Mouse (Mus musculus) v-Abl transformed pro-B cells (cell line): ENCODE measurements around the gene Ncapg.
"Not testable (repeated sequence)": the region's sequence is repeated elsewhere in the genome, so short reads cannot be mapped to it uniquely, and the experiment has no call there.

Experiments
- in situ Hi-C, 2 experiments: fragments of 400-800 bp; cut with MboI; formaldehyde crosslinking; loops; one replicate each; pipeline ENCODE4 v1.15.1; 2025; ENCODE audit not compliant: unreplicated experiment in 2 of 2

Gene Ncapg

GRCm38 (mm10) chr5:45669598-45670279 is at the start of gene Ncapg:
TSS of gene Ncapg (plus strand) at chr5:45669919.
- in situ Hi-C loops: loop anchor here (5.0 to 10.0 kb wide), 5 partner anchors 132 to 678 kb away; no protein-coding TSS in a partner anchor

GRCm38 (mm10) chr5:45621511-45621910 is 48.2 kb upstream of the Ncapg start:
- in situ Hi-C loops: no loop called here

- in situ Hi-C loops: no loop called here
Measured at GRCm38 (mm10) chr5:45627771-45628170, 41.9 kb upstream of the Ncapg start.

- in situ Hi-C loops: no loop called here
Measured at GRCm38 (mm10) chr5:45629470-45629869, 40.2 kb upstream of the Ncapg start.

GRCm38 (mm10) chr5:45638378-45638777 is 31.3 kb upstream of the Ncapg start:
- in situ Hi-C loops: no loop called here

GRCm38 (mm10) chr5:45638806-45639714 is 30.7 kb upstream of the Ncapg start, which contains the start of gene Fam184b:
TSS of gene Fam184b (minus strand) at chr5:45639614.
- in situ Hi-C loops: no loop called here

GRCm38 (mm10) chr5:45639715-45640092 is 30.0 kb upstream of the Ncapg start:
- in situ Hi-C loops: no loop called here

- in situ Hi-C loops: no loop called here
Measured at GRCm38 (mm10) chr5:45651026-45651703, 18.6 kb upstream of the Ncapg start.

GRCm38 (mm10) chr5:45658406-45658805 is 11.3 kb upstream of the Ncapg start:
- in situ Hi-C loops: not testable (repeated sequence)

- in situ Hi-C loops: loop anchor here (5.0 to 10.0 kb wide), 3 partner anchors 131 to 196 kb away; no protein-coding TSS in a partner anchor
Measured at GRCm38 (mm10) chr5:45668324-45668723, 1.4 kb upstream of the Ncapg start.

- in situ Hi-C loops: loop anchor here (5.0 to 10.0 kb wide), 3 partner anchors 132 to 197 kb away; no protein-coding TSS in a partner anchor
Measured at GRCm38 (mm10) chr5:45668831-45669230, 888 bp upstream of the Ncapg start.

GRCm38 (mm10) chr5:45669234-45669597 is 503 bp upstream of the Ncapg start:
- in situ Hi-C loops: loop anchor here (5.0 to 10.0 kb wide), 3 partner anchors 132 to 197 kb away; no protein-coding TSS in a partner anchor

- in situ Hi-C loops: loop anchor here in 1 of 2 experiments (5.0 to 10.0 kb wide), 2 partner anchors 165 to 677 kb away; no protein-coding TSS in a partner anchor
Measured at GRCm38 (mm10) chr5:45670280-45670670, 556 bp downstream of the Ncapg start.

- in situ Hi-C loops: loop anchor here in 1 of 2 experiments (5.0 to 10.0 kb wide), 2 partner anchors 164 to 676 kb away; no protein-coding TSS in a partner anchor
Measured at GRCm38 (mm10) chr5:45670894-45671494, 1.3 kb downstream of the Ncapg start.

- in situ Hi-C loops: loop anchor here (10.0 to 25.0 kb wide), 3 partner anchors 160 to 1788 kb away; no protein-coding TSS in a partner anchor
Measured at GRCm38 (mm10) chr5:45675032-45675431, 5.3 kb downstream of the Ncapg start.

- in situ Hi-C loops: loop anchor here (10.0 to 25.0 kb wide), 3 partner anchors 157 to 1790 kb away; no protein-coding TSS in a partner anchor
Measured at GRCm38 (mm10) chr5:45677639-45678038, 7.9 kb downstream of the Ncapg start.

GRCm38 (mm10) chr5:45679955-45680354 is 10.2 kb downstream of the Ncapg start:
- in situ Hi-C loops: loop anchor here (5.0 to 25.0 kb wide), 6 partner anchors 155 to 1793 kb away; partner anchors contain the start of gene Tapt1 (in 1 of the 2)

- in situ Hi-C loops: loop anchor here (5.0 to 25.0 kb wide), 5 partner anchors 161 to 1796 kb away; partner anchors contain the start of gene Tapt1 (in 1 of the 2)
Measured at GRCm38 (mm10) chr5:45683388-45683787, 13.7 kb downstream of the Ncapg start.

GRCm38 (mm10) chr5:45685243-45685642 is 15.5 kb downstream of the Ncapg start:
- in situ Hi-C loops: loop anchor here (10.0 to 25.0 kb wide), 4 partner anchors 160 to 1798 kb away; partner anchors contain the start of gene Tapt1 (in 1 of the 2)
